Mouse (Mus musculus) bone marrow, adult 2 months (tissue): ENCODE data around the gene Rnf220. TPM values are rescaled to one million over a fixed set of nuclear protein-coding genes. Genes with fewer than 3 reads are reported as not detected.

ENCODE experiments used
- H3K27ac ChIP-seq: fragments of 200-500 bp; 2 replicates; pipeline ENCODE4 v1.5.1; 2012; ENCODE audit warnings: low read depth, mild to moderate bottlenecking, control low read depth, inconsistent platforms, low read length; ENCODE audit not compliant: control insufficient read depth, poor library complexity, insufficient read depth
- H3K4me1 ChIP-seq: fragments of 200-500 bp; 2 replicates; pipeline ENCODE4 v1.6.1; 2011; ENCODE audit warnings: low read length; ENCODE audit not compliant: control insufficient read depth, insufficient read depth
- H3K4me3 ChIP-seq: fragments of 200-500 bp; replicated peaks from 2 replicates; pipeline ENCODE3; 2011; ENCODE audit warnings: mild to moderate bottlenecking, low read depth, low read length, control low read depth; ENCODE audit not compliant: control insufficient read depth
- CTCF ChIP-seq: fragments of 200-500 bp; IDR thresholded peaks from 2 replicates; pipeline ENCODE4 v1.5.1; 2011; ENCODE audit warnings: low read length, control low read depth; ENCODE audit not compliant: control insufficient read depth, insufficient read depth
- POLR2A ChIP-seq: fragments of 200-500 bp; IDR thresholded peaks from 2 replicates; pipeline ENCODE4 v1.6.1; 2011; ENCODE audit warnings: low read depth, mild to moderate bottlenecking, control low read depth, low read length, borderline replicate concordance; ENCODE audit not compliant: control insufficient read depth
- WGBS: fragments of 180-500 bp; shearing (Covaris S2); methylation state at CpG from one replicate; pipeline ENCODE4 v1.1.7; 2018; 5-methylcytosine and 5-hydroxymethylcytosine counted together
- polyA plus RNA-seq: library from polyadenylated mRNA; stranded (reverse); fragments of >200 nt; gene quantifications from 2 replicates; pipeline ENCODE4 v1.2.4, GENCODE M21; 2011; ENCODE audit warnings: low replicate concordance; ENCODE audit not compliant: missing spikeins, insufficient read depth, insufficient read length

Rnf220 gene
- polyA plus RNA-seq, 1 experiment, result 49.6 TPM

- H3K27ac ChIP-seq, result no peak overlapping the region
- H3K4me1 ChIP-seq, result peaks cover 10% of the 10 kb centered on the region; the same call in 1 of the 2 replicates
- no peak overlapping the region for H3K4me3 ChIP-seq
- TF ChIP-seq POLR2A (no peak), CTCF (no peak)
- WGBS, result 45% methylated on average over 3 of the region's 3 CpGs
These were observed 57.9 kb downstream of the Rnf220 start for GRCm38 (mm10) chr4:117438919-117439318.

GRCm38 (mm10) chr4:117438064-117438463 lies 58.8 kb downstream of the Rnf220 start:
- H3K4me3 ChIP-seq, result no peak overlapping the region
- TF ChIP-seq POLR2A (no peak), CTCF (no peak)
- H3K4me1 ChIP-seq, result peaks cover 10% of the 10 kb centered on the region; the same call in 1 of the 2 replicates
- no peak overlapping the region for H3K27ac ChIP-seq
- WGBS, result 88% methylated on average over 14 of the region's 14 CpGs

- WGBS, result 69% methylated on average over 14 of the region's 14 CpGs
- TF ChIP-seq CTCF, result no peak
- TF ChIP-seq POLR2A, result no peak
These were observed 59.7 kb downstream of the Rnf220 start for GRCm38 (mm10) chr4:117436995-117437660.

GRCm38 (mm10) chr4:117434336-117434735 lies 62.5 kb downstream of the Rnf220 start:
- WGBS, result 74% methylated on average over 8 of the region's 8 CpGs
- no peak overlapping the region for H3K4me3 ChIP-seq
- TF ChIP-seq POLR2A, result no peak
- no peak for TF ChIP-seq CTCF
- peaks cover 4% of the 10 kb centered on the region; the same call in 1 of the 2 replicates for H3K4me1 ChIP-seq
- no peak overlapping the region for H3K27ac ChIP-seq

More at GRCm38 (mm10) chr4:117436995-117437660, 59.7 kb downstream of the Rnf220 start:
- H3K4me3 ChIP-seq, result no peak overlapping the region
- no peak overlapping the region for H3K27ac ChIP-seq
- peaks cover 7% of the 10 kb centered on the region; the same call in 1 of the 2 replicates for H3K4me1 ChIP-seq

GRCm38 (mm10) chr4:117429604-117430003 lies 67.2 kb downstream of the Rnf220 start:
- H3K4me1 ChIP-seq, result peaks cover 2% of the 10 kb centered on the region; the same call in 1 of the 2 replicates

GRCm38 (mm10) chr4:117427540-117427939 lies 69.3 kb downstream of the Rnf220 start:
- Histone ChIP-seq H3K4me1 (peaks cover 2% of the 10 kb centered on the region; the same call in 1 of the 2 replicates), H3K4me3 (no peak overlapping the region), H3K27ac (no peak overlapping the region)
- 4% methylated on average over 12 of the region's 12 CpGs for WGBS
- TF ChIP-seq CTCF, result no peak
- no peak for TF ChIP-seq POLR2A

More at GRCm38 (mm10) chr4:117429604-117430003, 67.2 kb downstream of the Rnf220 start:
- 70% methylated on average over 9 of the region's 9 CpGs for WGBS
- TF ChIP-seq POLR2A (no peak), CTCF (no peak)
- no peak overlapping the region for H3K4me3 ChIP-seq
- no peak overlapping the region for H3K27ac ChIP-seq

- WGBS, result 89% methylated on average over 7 of the region's 7 CpGs
- no peak for TF ChIP-seq CTCF
- no peak for TF ChIP-seq POLR2A
- no peak overlapping the region for H3K27ac ChIP-seq
These were observed 75.8 kb downstream of the Rnf220 start for GRCm38 (mm10) chr4:117421077-117421476.

GRCm38 (mm10) chr4:117416827-117417226 lies 80.0 kb downstream of the Rnf220 start:
- H3K4me3 ChIP-seq, result no peak overlapping the region
- no peaks in the 10 kb centered on the region for H3K4me1 ChIP-seq
- TF ChIP-seq POLR2A (no peak), CTCF (no peak)
- H3K27ac ChIP-seq, result no peak overlapping the region
- WGBS, result 56% methylated on average over 1 of the region's 1 CpGs

More at GRCm38 (mm10) chr4:117421077-117421476, 75.8 kb downstream of the Rnf220 start:
- Histone ChIP-seq H3K4me1 (no peaks in the 10 kb centered on the region; the same call in 1 of the 2 replicates), H3K4me3 (no peak overlapping the region)
